8 mouse cellular contexts compared by ENCODE assay signal in genomic region chr6:115901489-115901931, GRCm38 (mm10). TPM values are rescaled to one million over a fixed set of nuclear protein-coding genes. Genes with fewer than 3 reads are reported as not detected.
DNase-seq lines count a peak whose midpoint lies in the region; ATAC-seq and TF ChIP-seq lines count a peak whose summit lies in the region.

No protein-coding gene starts in this region.

- DNase-seq in embryonic facial prominence, embryonic 14.5 days (ENCODE audit: low spot score): peak; percentile 77
- no peak for DNase-seq in embryonic facial prominence, embryonic 10.5 days (ENCODE audit: low spot score)
- DNase-seq in fibroblast of lung, adult 2 months (ENCODE audit: low read depth): peak; percentile 44
- peak; percentile 88 for DNase-seq in kidney, adult 2 months
- no peak for DNase-seq in layer of hippocampus, adult 8-10 months (ENCODE audit: low spot score in 2 of 2)
- DNase-seq in right cerebral cortex, postnatal 10 days (ENCODE audit: low spot score in 2 of 2): no peak

- TF ChIP-seq CTCF in C2C12 (IDR thresholded peaks at IDR 0.05; ENCODE audit: control insufficient read depth, insufficient read depth, insufficient read length): no peak
- TF ChIP-seq CTCF in kidney, adult 2 months (conservative IDR thresholded peaks at IDR 0.05; ENCODE audit: insufficient read depth, insufficient read length, low read depth, low read length): no peak

- TF ChIP-seq POLR2A in kidney, adult 2 months (IDR thresholded peaks at IDR 0.05; ENCODE audit: low read depth, low read length): no peak

- no peaks in the 10 kb centered on the region for H3K9me3 ChIP-seq in embryonic facial prominence, embryonic 14.5 days (ENCODE audit: control insufficient read depth, low read length)
- H3K9me3 ChIP-seq in embryonic facial prominence, embryonic 10.5 days: no peaks in the 10 kb centered on the region
- H3K9me3 ChIP-seq in stomach, embryonic 15.5 days: no peaks in the 10 kb centered on the region

- 61% methylated on average over 8 of the region's 8 CpGs for WGBS in embryonic facial prominence, embryonic 14.5 days
- 77% methylated on average over 8 of the region's 8 CpGs for WGBS in embryonic facial prominence, embryonic 10.5 days
- WGBS in kidney, adult 2 months: 69% methylated on average over 8 of the region's 8 CpGs
- 77% methylated on average over 8 of the region's 8 CpGs for WGBS in stomach, embryonic 15.5 days

- peaks cover 12% of the 10 kb centered on the region for H3K4me1 ChIP-seq in embryonic facial prominence, embryonic 14.5 days (ENCODE audit: control insufficient read depth, insufficient read depth, low read length)
- H3K4me1 ChIP-seq in embryonic facial prominence, embryonic 10.5 days: peaks cover 44% of the 10 kb centered on the region
- H3K4me1 ChIP-seq in kidney, adult 2 months (ENCODE audit: control insufficient read depth, insufficient read depth, low read length): no peaks in the 10 kb centered on the region
- H3K4me1 ChIP-seq in stomach, embryonic 15.5 days: 0 out of 2 replicates have a peak, but pooled peaks cover 5% of the 10 kb centered on the region

- H3K4me2 ChIP-seq in embryonic facial prominence, embryonic 14.5 days (ENCODE audit: low read depth, low read length): no peak overlapping the region
- no peak overlapping the region for H3K4me2 ChIP-seq in stomach, embryonic 15.5 days

- no peak overlapping the region for H3K4me3 ChIP-seq in embryonic facial prominence, embryonic 14.5 days (ENCODE audit: low read depth, low read length)
- H3K4me3 ChIP-seq in embryonic facial prominence, embryonic 10.5 days: no peak overlapping the region
- H3K4me3 ChIP-seq in C2C12 (ENCODE audit: insufficient read depth, poor library complexity, severe bottlenecking): no peak overlapping the region
- no peak overlapping the region for H3K4me3 ChIP-seq in kidney, adult 2 months (ENCODE audit: insufficient read depth, low read depth, low read length)
- H3K4me3 ChIP-seq in stomach, embryonic 15.5 days (replicated peaks): no peak overlapping the region

- H3K79me2 ChIP-seq in C2C12 (ENCODE audit: control insufficient read depth, insufficient read depth): no peaks in the 10 kb centered on the region

- 0 out of 2 replicates have a peak overlapping the region, but pooled peaks have one; percentile 2 for H3K27ac ChIP-seq in embryonic facial prominence, embryonic 14.5 days (replicated peaks; ENCODE audit: low read depth, low read length)
- no peak overlapping the region; the same call in 1 of the 2 replicates for H3K27ac ChIP-seq in embryonic facial prominence, embryonic 10.5 days (replicated peaks)
- H3K27ac ChIP-seq in kidney, adult 2 months (ENCODE audit: insufficient read depth, low read depth, low read length): peak overlapping the region; percentile 86
- peak overlapping the region; percentile 31; the same call in 1 of the 2 replicates for H3K27ac ChIP-seq in stomach, embryonic 15.5 days

- no peaks in the 10 kb centered on the region for H3K79me3 ChIP-seq in C2C12 (ENCODE audit: low read depth)

- ATAC-seq in embryonic facial prominence, embryonic 14.5 days (ENCODE audit: low read depth): no peak
- ATAC-seq in stomach, embryonic 15.5 days (ENCODE audit: insufficient read depth, low FRiP score, low read depth): no peak

- H3K9ac ChIP-seq in embryonic facial prominence, embryonic 14.5 days (ENCODE audit: low read depth, low read length): 0 out of 2 replicates have a peak overlapping the region, but pooled peaks have one; percentile 21
- no peak overlapping the region; the same call in 1 of the 2 replicates for H3K9ac ChIP-seq in stomach, embryonic 15.5 days

- H3K36me3 ChIP-seq in embryonic facial prominence, embryonic 14.5 days (ENCODE audit: control insufficient read depth, insufficient read depth, low read length): peaks cover 22% of the 10 kb centered on the region; the same call in 1 of the 2 replicates
- peaks cover 58% of the 10 kb centered on the region for H3K36me3 ChIP-seq in embryonic facial prominence, embryonic 10.5 days (replicated peaks)
- H3K36me3 ChIP-seq in C2C12 (ENCODE audit: control insufficient read depth, insufficient read depth): no peaks in the 10 kb centered on the region
- H3K36me3 ChIP-seq in kidney, adult 2 months (ENCODE audit: control insufficient read depth, insufficient read depth, low read length): no peaks in the 10 kb centered on the region; the same call in 1 of the 2 replicates
- H3K36me3 ChIP-seq in stomach, embryonic 15.5 days: peaks cover 6% of the 10 kb centered on the region; the same call in 1 of the 2 replicates

- no peaks in the 10 kb centered on the region for H3K27me3 ChIP-seq in embryonic facial prominence, embryonic 14.5 days (replicated peaks; ENCODE audit: control insufficient read depth, insufficient read depth, low read length)
- H3K27me3 ChIP-seq in embryonic facial prominence, embryonic 10.5 days (replicated peaks; ENCODE audit: low read depth, poor library complexity, severe bottlenecking): no peaks in the 10 kb centered on the region
- H3K27me3 ChIP-seq in C2C12 (ENCODE audit: control insufficient read depth, insufficient read depth, insufficient read length): no peaks in the 10 kb centered on the region
- H3K27me3 ChIP-seq in kidney, adult 2 months (replicated peaks; ENCODE audit: control insufficient read depth, insufficient read depth, low read length): no peaks in the 10 kb centered on the region
- H3K27me3 ChIP-seq in stomach, embryonic 15.5 days (replicated peaks): no peaks in the 10 kb centered on the region

- H3ac ChIP-seq in C2C12 (ENCODE audit: control insufficient read depth, insufficient read length, low read depth): no peak overlapping the region

TF ChIP-seq in C2C12, 6 proteins besides CTCF, POLR2A, EP300 and RAD21:
- TF ChIP-seq MAX (IDR thresholded peaks at IDR 0.05) (no peak), MYOG (IDR thresholded peaks at IDR 0.05; ENCODE audit: control insufficient read depth, extremely low read depth, insufficient read length) (no peak), CEBPB (IDR thresholded peaks at IDR 0.05; ENCODE audit: low read depth) (peak; percentile 66), MYOD1 (IDR thresholded peaks at IDR 0.05; ENCODE audit: control insufficient read depth, insufficient read length, low read depth) (no peak), FOSL1 (IDR thresholded peaks at IDR 0.05; ENCODE audit: insufficient read depth, low read length, poor library complexity, severe bottlenecking) (no peak), USF1 (IDR thresholded peaks at IDR 0.05; ENCODE audit: low read depth) (no peak)

RNA-seq across cellular contexts. Expression of gene Rho, which starts 30.0 kb away (rescaled TPM):
- 0.51 and 1.0 TPM in 2 replicates for polyA plus RNA-seq in embryonic facial prominence, embryonic 14.5 days (2014; fragmentation: Nextera tagmentation; extraction: Ambion mirVana)
- 0.33 and 0.51 TPM in 2 replicates for polyA plus RNA-seq in embryonic facial prominence, embryonic 10.5 days (2016; fragmentation: Nextera tagmentation; extraction: Ambion mirVana)
- polyA plus RNA-seq in C2C12 (2012; fragmentation: generic; extraction: Trizol): 0.01 TPM
- polyA plus RNA-seq in kidney, adult 2 months (2012; rRNA removed): 0.66 and 0.96 TPM in 2 replicates
- 0.15 and 0.31 TPM in 2 replicates for polyA plus RNA-seq in stomach, embryonic 15.5 days (2015; fragmentation: Nextera tagmentation; extraction: Ambion mirVana)
- total RNA-seq in layer of hippocampus, adult 8-10 months (2022): 1 to 10 TPM in 1 of 4 experiments, under 1 TPM in 3; 0.45 to 1.7 (median 0.72) TPM

RNA-seq across cellular contexts. Expression of gene H1foo, which starts 43.2 kb away (rescaled TPM):
- polyA plus RNA-seq in embryonic facial prominence, embryonic 14.5 days (2014; fragmentation: Nextera tagmentation; extraction: Ambion mirVana): not detected in 2 replicates
- polyA plus RNA-seq in embryonic facial prominence, embryonic 10.5 days (2016; fragmentation: Nextera tagmentation; extraction: Ambion mirVana): not detected in 2 replicates
- polyA plus RNA-seq in C2C12 (2012; fragmentation: generic; extraction: Trizol): not detected
- polyA plus RNA-seq in kidney, adult 2 months (2012; rRNA removed): not detected in 2 replicates
- not detected in 2 replicates for polyA plus RNA-seq in stomach, embryonic 15.5 days (2015; fragmentation: Nextera tagmentation; extraction: Ambion mirVana)
- total RNA-seq in layer of hippocampus, adult 8-10 months (2022): not detected

RNA-seq across cellular contexts. Expression of gene Ift122, which starts 48.2 kb away (rescaled TPM):
- polyA plus RNA-seq in embryonic facial prominence, embryonic 14.5 days (2014; fragmentation: Nextera tagmentation; extraction: Ambion mirVana): 20.4 and 21.8 TPM in 2 replicates
- polyA plus RNA-seq in embryonic facial prominence, embryonic 10.5 days (2016; fragmentation: Nextera tagmentation; extraction: Ambion mirVana): 30.7 and 31.4 TPM in 2 replicates
- 13.4 TPM for polyA plus RNA-seq in C2C12 (2012; fragmentation: generic; extraction: Trizol)
- polyA plus RNA-seq in kidney, adult 2 months (2012; rRNA removed): 29.2 and 33.1 TPM in 2 replicates
- 18.8 and 18.9 TPM in 2 replicates for polyA plus RNA-seq in stomach, embryonic 15.5 days (2015; fragmentation: Nextera tagmentation; extraction: Ambion mirVana)
- 10 to 100 TPM; 26.3 to 37.8 (median 30.0) TPM for total RNA-seq in layer of hippocampus, adult 8-10 months (2022)

RNA-seq across cellular contexts. Expression of gene Mbd4, which starts 48.3 kb away (rescaled TPM):
- polyA plus RNA-seq in embryonic facial prominence, embryonic 14.5 days (2014; fragmentation: Nextera tagmentation; extraction: Ambion mirVana): 13.3 and 13.4 TPM in 2 replicates
- polyA plus RNA-seq in embryonic facial prominence, embryonic 10.5 days (2016; fragmentation: Nextera tagmentation; extraction: Ambion mirVana): 33.2 and 34.2 TPM in 2 replicates
- polyA plus RNA-seq in C2C12 (2012; fragmentation: generic; extraction: Trizol): 1.4 TPM
- 1.6 and 1.9 TPM in 2 replicates for polyA plus RNA-seq in kidney, adult 2 months (2012; rRNA removed)
- 15.4 and 19.4 TPM in 2 replicates for polyA plus RNA-seq in stomach, embryonic 15.5 days (2015; fragmentation: Nextera tagmentation; extraction: Ambion mirVana)
- total RNA-seq in layer of hippocampus, adult 8-10 months (2022): 1 to 10 TPM; 5.7 to 7.3 (median 6.6) TPM

Comparison
In these comparisons a context has a peak if more than half of its experiments do, and no peak if none do; other contexts are left out.
1. DNase-seq: peak in embryonic facial prominence, embryonic 14.5 days (single experiment), fibroblast of lung, adult 2 months (single experiment) and kidney, adult 2 months (single experiment); none in embryonic facial prominence, embryonic 10.5 days (single experiment), layer of hippocampus, adult 8-10 months (0 of 2) and right cerebral cortex, postnatal 10 days (0 of 2).